Mouse (Mus musculus) CD4-positive helper T cell, adult 2 months (primary cell): Measurements from ENCODE around the gene Phf24.

Source experiments
- DNase-seq: peaks from one replicate; pipeline ENCODE4 v3.0.0-alpha.2; 2012; ENCODE audit warnings: low read depth, missing footprints, low spot score

Phf24 gene

GRCm38 (mm10) chr4:42916617-42917401, at the start of gene Phf24:
Gene Phf24, plus strand, starts transcription at chr4:42916660.
- no peak for DNase-seq

GRCm38 (mm10) chr4:42867390-42867789, 49.1 kb upstream of the Phf24 start:
- DNase-seq: no peak

GRCm38 (mm10) chr4:42868193-42868592, 48.3 kb upstream of the Phf24 start:
- DNase-seq: no peak

GRCm38 (mm10) chr4:42870748-42871147, 45.7 kb upstream of the Phf24 start:
- no peak for DNase-seq

DNA sequence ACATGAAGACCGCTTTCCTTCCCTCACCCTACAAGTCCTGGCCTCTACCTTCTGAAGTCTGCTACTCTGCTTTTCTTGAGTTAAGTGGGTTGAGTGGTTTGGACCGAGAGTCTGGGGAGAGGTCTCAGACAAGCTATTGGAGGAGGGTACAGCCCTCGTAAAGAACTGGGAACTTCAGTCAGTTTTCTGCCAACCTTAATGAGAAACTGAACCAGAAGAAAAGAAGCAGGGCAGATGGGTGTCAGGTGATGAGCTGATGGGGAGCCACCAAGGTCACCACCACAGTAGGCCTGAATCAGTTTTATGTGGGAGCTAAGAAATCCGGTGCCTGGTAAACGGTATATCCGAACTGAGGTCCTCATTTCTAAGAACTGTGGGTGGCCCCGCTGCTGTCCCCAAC, 44.3 kb upstream of the Phf24 start:
- no peak for DNase-seq

- DNase-seq: no peak
Measured at GRCm38 (mm10) chr4:42872746-42873435, 43.6 kb upstream of the Phf24 start.

- DNase-seq: no peak
Measured at GRCm38 (mm10) chr4:42874134-42874533, 42.3 kb upstream of the Phf24 start, which contains the start of gene Fam205c. Gene Fam205c, minus strand, starts transcription at chr4:42874234.

DNA sequence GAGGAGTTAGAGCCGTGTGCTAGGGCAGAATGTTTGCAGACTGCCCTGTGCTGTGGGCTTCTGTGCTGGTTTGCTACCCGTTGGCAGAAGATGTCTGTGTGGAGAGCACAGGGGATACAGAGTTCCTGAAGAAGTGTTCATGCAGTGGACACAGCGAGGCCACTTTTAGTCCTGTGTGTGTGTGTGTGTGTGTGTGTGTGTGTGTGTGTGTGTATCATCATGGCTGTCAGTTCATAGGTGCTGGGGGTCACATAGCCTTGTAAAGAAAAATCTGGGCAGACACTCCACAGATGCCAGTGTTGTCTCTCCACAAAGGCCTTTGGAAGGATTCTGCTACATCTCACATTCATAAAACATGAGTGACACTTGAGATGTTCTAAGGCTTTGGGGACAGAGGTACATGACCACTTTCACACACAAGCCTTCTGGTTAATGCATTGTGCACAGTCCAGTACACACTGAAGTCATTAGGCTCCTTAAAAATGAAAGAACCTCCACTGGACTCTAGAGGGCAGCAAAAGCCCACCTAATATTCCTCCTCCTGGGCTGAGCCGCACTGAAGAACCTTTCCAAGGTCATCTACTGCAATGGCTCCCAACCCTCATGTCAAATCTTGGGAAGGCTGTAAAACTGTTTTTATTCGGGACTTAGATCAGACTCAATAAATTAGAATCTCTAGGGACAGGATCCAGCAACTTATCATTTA, 39.7 kb upstream of the Phf24 start:
- DNase-seq: peak; percentile 58

- no peak for DNase-seq
Measured at GRCm38 (mm10) chr4:42877657-42878056, 38.8 kb upstream of the Phf24 start.

- no peak for DNase-seq
Measured at GRCm38 (mm10) chr4:42879829-42880676, 36.4 kb upstream of the Phf24 start.

- DNase-seq: no peak
Measured at GRCm38 (mm10) chr4:42880677-42880948, 35.8 kb upstream of the Phf24 start.

- no peak for DNase-seq
Measured at GRCm38 (mm10) chr4:42886926-42887325, 29.5 kb upstream of the Phf24 start.

- DNase-seq: no peak
Measured at GRCm38 (mm10) chr4:42888806-42889205, 27.7 kb upstream of the Phf24 start.

DNA sequence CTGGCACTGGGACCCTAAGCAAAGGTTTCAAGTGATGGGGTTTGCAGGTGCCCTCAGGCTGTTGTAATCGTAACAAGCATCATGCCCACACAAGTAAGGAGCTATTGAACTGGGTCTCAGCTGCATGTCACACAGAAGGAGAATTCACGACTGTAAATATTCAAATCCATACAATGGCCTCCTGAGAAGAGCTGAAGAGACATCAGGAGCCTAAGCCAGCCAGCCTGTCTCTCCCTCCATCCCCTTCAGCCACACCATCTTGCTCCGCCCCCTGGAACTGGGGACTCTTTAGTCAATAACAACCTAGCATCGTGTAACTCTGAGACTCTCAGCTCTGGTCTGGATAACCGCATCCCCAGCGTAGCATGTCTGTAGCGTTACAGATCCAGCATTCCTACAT, 25.3 kb upstream of the Phf24 start:
- DNase-seq: no peak

DNA sequence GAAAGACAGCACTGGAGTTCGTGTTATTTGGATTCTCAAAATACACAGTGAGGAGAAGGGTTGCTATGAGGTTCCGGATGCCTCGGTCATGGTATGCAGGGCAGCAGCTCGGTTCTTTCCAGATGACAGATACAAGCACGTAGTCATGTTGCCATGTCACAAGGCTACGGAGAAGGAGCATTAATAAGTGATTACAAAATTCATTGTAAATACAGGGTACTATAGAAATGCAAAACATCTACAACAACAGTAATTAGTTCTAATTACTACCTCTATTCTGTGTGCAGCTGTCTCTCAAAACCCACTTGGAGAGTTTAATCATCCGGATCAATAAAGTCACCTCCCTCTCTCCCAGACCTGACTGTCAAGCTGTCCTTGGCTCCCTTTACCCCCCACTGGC, 21.3 kb upstream of the Phf24 start:
- DNase-seq: no peak

DNA sequence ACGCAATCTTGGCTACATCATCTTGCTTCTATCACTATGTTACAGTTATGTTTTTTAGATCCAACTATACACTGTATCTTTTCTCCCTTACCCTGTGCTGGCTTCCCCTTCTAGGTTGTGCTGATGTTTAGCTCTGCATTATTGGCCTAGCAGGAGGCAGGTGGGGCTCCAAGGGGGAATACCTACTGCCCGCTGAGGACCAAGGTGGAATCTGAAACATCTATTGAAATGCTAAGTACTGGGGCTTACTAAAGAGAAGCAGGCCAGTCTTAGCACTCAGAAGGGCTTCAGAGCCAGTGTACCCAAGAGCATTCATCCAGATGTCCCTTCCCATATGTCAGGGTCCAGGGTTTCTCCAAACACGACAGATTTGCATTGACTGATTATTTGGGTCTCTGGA, 17.5 kb upstream of the Phf24 start:
- no peak for DNase-seq

- no peak for DNase-seq
Measured at GRCm38 (mm10) chr4:42900878-42901277, 15.6 kb upstream of the Phf24 start.

DNA sequence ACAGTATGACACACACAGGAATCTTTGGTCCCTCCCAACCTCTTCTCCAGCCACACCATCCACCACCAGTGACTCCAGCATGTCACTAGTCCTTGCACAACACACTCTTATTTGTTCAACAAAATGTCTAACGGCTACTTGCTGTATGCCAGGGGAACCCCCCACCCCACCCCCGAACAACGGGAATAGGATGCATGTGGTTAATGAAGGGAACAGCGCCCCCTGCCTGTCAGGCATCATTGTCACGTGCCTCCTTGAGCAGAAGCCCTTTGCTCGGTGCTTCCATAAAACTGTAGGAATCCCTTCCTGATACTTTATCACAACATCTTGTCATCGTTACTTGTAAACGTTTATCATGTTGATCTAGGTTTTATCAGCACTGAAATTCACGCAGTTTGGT, 14.3 kb upstream of the Phf24 start:
- peak; percentile 17 for DNase-seq

DNA sequence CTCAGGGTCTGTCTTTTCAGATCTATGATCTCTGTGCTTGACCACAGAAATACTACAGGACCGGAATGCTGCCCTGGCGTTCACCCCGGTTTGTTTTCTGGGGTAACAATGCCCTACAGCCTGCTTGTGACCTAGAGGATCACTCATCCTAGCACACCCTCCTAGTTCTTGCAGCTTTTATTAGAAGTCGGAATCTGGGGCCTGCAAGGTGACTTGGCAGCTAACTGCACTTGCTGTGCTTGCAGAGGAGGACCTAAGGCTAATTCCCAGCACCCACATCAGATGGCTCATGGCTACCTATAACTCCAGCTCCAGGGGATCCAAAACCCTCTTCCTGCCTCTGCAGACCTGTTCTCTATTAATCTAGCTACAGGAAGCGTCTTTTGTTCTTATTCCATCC, 13.7 kb upstream of the Phf24 start:
- DNase-seq: no peak

GRCm38 (mm10) chr4:42903942-42904341, 12.5 kb upstream of the Phf24 start:
- DNase-seq: no peak

DNA sequence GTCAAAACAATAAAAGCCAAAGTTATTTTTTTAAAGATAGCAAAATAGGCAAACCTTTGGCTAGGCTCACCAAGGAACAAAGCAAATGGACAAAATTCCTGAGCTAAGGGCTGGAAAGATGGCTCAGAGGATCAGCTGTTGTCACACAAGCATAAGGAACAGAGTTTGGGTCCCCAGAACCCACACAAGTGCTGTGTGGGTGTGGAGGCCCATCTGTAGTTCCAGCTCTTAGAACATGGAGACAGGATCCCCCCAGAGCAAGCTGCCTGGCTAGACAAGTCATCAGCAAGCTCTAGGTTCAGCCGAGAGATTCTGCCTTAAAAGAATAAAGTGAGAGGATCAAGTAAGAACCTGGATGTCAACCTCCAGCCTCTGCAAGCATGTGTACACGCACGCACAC, 11.9 kb upstream of the Phf24 start:
- DNase-seq: no peak

GRCm38 (mm10) chr4:42904966-42905365, 11.5 kb upstream of the Phf24 start:
- DNase-seq: no peak
